Mouse (Mus musculus): ENCODE measurements at regions not wholly inside any gene's neighbourhood (a gene's known extent, or its start where the extent isn't known, plus 50 kb on each side); places are given as distances from the start of the nearest gene placed in this dataset.
"Not testable (repeated sequence)": the region's sequence is repeated elsewhere in the genome, so short reads cannot be mapped to it uniquely, and the experiment has no call there.

DNA sequence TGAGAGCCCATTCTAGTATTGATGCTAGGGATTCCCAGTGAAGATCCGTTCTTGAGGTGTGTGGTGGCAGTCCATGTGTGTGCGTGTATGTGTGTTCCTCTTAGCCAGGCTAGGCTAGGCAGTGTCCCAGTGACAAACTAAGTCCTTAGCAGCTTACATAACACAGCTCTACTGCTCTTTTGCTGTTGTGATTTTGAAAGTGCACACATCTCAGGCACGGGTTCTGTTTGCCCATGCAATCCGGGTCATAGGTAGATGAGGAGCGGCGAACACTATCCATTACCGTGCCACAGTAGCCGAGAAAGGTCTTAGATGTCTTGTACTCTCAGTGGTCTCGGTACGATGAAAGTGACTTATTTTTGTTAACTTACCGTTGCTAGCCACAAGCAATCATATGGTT is 119.5 kb downstream of the Phlda1 start:
- Histone ChIP-seq H3K4me2 (ENCODE audit: low read depth, low read length) (no peak overlapping the region), H3K9ac (replicated peaks; ENCODE audit: low read depth, low read length) (no peak overlapping the region), H3K9me3 (replicated peaks; ENCODE audit: control insufficient read depth, low read length) (no peaks in the 10 kb centered on the region), H3K36me3 (replicated peaks; ENCODE audit: control insufficient read depth, insufficient read depth, low read length) (no peaks in the 10 kb centered on the region), H3K27me3 (ENCODE audit: control insufficient read depth, insufficient read depth, low read length) (no peaks in the 10 kb centered on the region), H3K27ac (ENCODE audit: low read depth) (no peak overlapping the region), H3K4me1 (ENCODE audit: control insufficient read depth, insufficient read depth) (no peaks in the 10 kb centered on the region; the same call in 1 of the 2 replicates), H3K4me3 (ENCODE audit: low read depth, low read length) (no peak overlapping the region)
- DNase-seq (ENCODE audit: low spot score): no peak
- WGBS: 94% methylated on average over 11 of the region's 11 CpGs
- TF ChIP-seq EP300 (IDR thresholded peaks at IDR 0.05; ENCODE audit: low read depth) (no peak), CTCF (IDR thresholded peaks at IDR 0.05; ENCODE audit: low read depth) (no peak)
- ATAC-seq (ENCODE audit: insufficient read depth, low read depth): no peak

DNA sequence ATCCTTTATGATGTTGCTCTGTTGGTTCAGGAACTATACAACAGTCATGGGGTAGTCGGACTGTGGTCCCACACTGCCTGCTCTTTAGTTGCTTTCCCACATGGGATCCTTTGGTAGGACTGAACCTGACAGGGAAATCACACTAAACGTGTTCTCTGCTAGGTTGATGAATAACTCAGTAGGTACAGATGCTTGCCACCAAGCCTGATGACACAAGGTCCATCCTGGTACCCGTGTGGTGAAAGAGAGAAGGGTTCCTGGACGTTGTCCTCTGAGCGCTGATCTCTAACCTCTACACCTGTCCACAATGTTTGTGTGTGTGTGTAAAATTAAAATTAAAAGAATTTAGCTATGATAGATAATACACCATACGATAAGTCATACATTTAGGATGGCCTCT is 119.9 kb downstream of the Phlda1 start:
- TF ChIP-seq EP300 (IDR thresholded peaks at IDR 0.05; ENCODE audit: low read depth) (no peak), CTCF (IDR thresholded peaks at IDR 0.05; ENCODE audit: low read depth) (no peak)
- Histone ChIP-seq H3K9ac (replicated peaks; ENCODE audit: low read depth, low read length) (no peak overlapping the region), H3K36me3 (replicated peaks; ENCODE audit: control insufficient read depth, insufficient read depth, low read length) (no peaks in the 10 kb centered on the region), H3K4me2 (ENCODE audit: low read depth, low read length) (no peak overlapping the region), H3K4me1 (ENCODE audit: control insufficient read depth, insufficient read depth) (no peaks in the 10 kb centered on the region; the same call in 1 of the 2 replicates), H3K9me3 (replicated peaks; ENCODE audit: control insufficient read depth, low read length) (no peaks in the 10 kb centered on the region), H3K4me3 (ENCODE audit: low read depth, low read length) (no peak overlapping the region), H3K27ac (ENCODE audit: low read depth) (no peak overlapping the region), H3K27me3 (ENCODE audit: control insufficient read depth, insufficient read depth, low read length) (no peaks in the 10 kb centered on the region)
- ATAC-seq (ENCODE audit: insufficient read depth, low read depth) (no peak), DNase-seq (ENCODE audit: low spot score) (no peak)
- 88% methylated on average over 6 of the region's 6 CpGs for WGBS

DNA sequence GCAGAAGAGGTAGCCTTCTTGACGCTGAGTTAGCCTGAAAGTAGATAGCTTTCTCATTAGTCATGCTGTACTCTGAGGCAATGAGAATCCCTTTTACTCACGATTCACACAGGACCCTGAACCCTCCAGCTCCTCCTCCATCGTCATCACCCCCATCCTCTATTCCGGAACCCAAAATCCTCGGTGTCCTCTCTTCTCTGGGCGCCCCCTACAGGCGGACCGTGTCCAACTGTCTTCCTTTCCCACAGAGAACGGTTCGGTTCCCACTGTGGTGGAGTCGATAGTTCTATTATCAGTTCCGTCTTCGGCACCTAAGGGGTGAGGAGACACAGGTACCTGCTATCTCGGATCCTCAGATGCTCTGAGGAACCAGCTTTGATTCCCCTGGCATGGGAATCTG is 130.2 kb downstream of the Phlda1 start:
- WGBS: 53% methylated on average over 14 of the region's 14 CpGs
- TF ChIP-seq CTCF (IDR thresholded peaks at IDR 0.05; ENCODE audit: low read depth) (no peak), EP300 (IDR thresholded peaks at IDR 0.05; ENCODE audit: low read depth) (no peak)

DNA sequence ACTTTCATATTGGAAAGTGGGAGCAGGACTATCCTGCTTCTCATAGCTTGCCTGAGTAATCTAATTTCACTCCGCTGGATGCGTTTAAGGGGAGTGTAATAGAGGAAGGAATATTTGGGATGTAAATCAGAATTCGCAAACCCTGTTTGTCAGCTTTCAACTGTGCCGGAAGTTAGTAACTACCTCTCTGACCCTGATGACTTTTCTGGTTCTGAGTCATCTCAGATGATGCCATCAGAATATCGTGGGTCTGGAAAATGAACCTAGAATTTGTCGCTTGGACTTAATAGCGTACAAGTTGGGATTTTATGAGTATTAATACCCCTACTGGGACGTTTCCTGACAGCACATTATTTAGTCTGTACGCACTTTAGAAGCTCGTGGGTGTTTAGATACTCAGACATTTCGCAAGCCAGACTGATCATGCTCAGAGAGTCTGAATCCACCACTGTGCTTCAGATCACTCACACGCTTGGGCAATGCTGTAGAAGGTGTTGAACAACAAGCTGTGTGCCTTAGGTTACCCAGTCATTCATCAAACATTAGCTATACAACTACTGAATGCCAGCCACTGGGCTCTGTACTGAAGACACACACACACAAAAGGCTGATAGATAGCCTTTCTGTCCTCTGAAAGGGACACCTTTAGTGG is 131.1 kb downstream of the Phlda1 start:
- Histone ChIP-seq H3K9ac (replicated peaks; ENCODE audit: low read depth, low read length) (no peak overlapping the region), H3K27ac (ENCODE audit: low read depth) (no peak overlapping the region), H3K4me1 (ENCODE audit: control insufficient read depth, insufficient read depth) (no peaks in the 10 kb centered on the region), H3K4me3 (ENCODE audit: low read depth, low read length) (no peak overlapping the region), H3K9me3 (replicated peaks; ENCODE audit: control insufficient read depth, low read length) (no peaks in the 10 kb centered on the region), H3K27me3 (ENCODE audit: control insufficient read depth, insufficient read depth, low read length) (no peaks in the 10 kb centered on the region), H3K36me3 (replicated peaks; ENCODE audit: control insufficient read depth, insufficient read depth, low read length) (no peaks in the 10 kb centered on the region), H3K4me2 (ENCODE audit: low read depth, low read length) (no peak overlapping the region)
- TF ChIP-seq EP300 (IDR thresholded peaks at IDR 0.05; ENCODE audit: low read depth): no peak
- no peak for TF ChIP-seq CTCF (IDR thresholded peaks at IDR 0.05; ENCODE audit: low read depth)
- WGBS: 89% methylated on average over 12 of the region's 12 CpGs
- ATAC-seq (ENCODE audit: insufficient read depth, low read depth): no peak
- DNase-seq (ENCODE audit: low spot score): no peak

More for the DNA sequence above, 130.2 kb downstream of the Phlda1 start:
- H3K9me3 ChIP-seq (replicated peaks; ENCODE audit: control insufficient read depth, low read length): no peaks in the 10 kb centered on the region
- H3K36me3 ChIP-seq (replicated peaks; ENCODE audit: control insufficient read depth, insufficient read depth, low read length): no peaks in the 10 kb centered on the region
- no peaks in the 10 kb centered on the region for H3K27me3 ChIP-seq (ENCODE audit: control insufficient read depth, insufficient read depth, low read length)
- no peak overlapping the region for H3K4me2 ChIP-seq (ENCODE audit: low read depth, low read length)
- H3K4me3 ChIP-seq (ENCODE audit: low read depth, low read length): no peak overlapping the region
- no peaks in the 10 kb centered on the region for H3K4me1 ChIP-seq (ENCODE audit: control insufficient read depth, insufficient read depth)
- no peak overlapping the region for H3K27ac ChIP-seq (ENCODE audit: low read depth)
- H3K9ac ChIP-seq (replicated peaks; ENCODE audit: low read depth, low read length): no peak overlapping the region
- no peak for DNase-seq (ENCODE audit: low spot score)
- ATAC-seq (ENCODE audit: insufficient read depth, low read depth): no peak

DNA sequence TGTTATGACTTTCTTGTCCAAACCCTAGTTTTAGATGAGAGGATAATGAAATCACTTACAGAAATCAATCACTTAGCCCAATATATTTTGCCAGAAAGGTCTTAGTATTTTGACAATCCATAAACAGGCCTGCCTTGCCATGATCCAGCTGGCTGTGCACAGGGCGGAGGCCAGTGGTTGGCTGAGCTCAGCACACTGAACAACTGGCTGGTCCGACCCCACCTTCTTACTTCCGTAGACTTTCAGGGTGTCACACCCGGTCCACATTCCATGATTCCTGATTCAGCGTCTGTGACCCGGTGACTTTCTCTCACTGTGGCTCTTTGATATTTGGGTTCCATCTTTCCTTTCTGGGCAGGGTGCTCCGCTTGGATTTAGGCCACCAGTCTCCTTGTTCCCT is 133.8 kb downstream of the Phlda1 start:
- TF ChIP-seq CTCF (IDR thresholded peaks at IDR 0.05; ENCODE audit: low read depth): no peak
- no peak for TF ChIP-seq EP300 (IDR thresholded peaks at IDR 0.05; ENCODE audit: low read depth)
- Histone ChIP-seq H3K4me3 (ENCODE audit: low read depth, low read length) (no peak overlapping the region), H3K36me3 (replicated peaks; ENCODE audit: control insufficient read depth, insufficient read depth, low read length) (no peaks in the 10 kb centered on the region), H3K9ac (replicated peaks; ENCODE audit: low read depth, low read length) (no peak overlapping the region), H3K9me3 (replicated peaks; ENCODE audit: control insufficient read depth, low read length) (no peaks in the 10 kb centered on the region), H3K27me3 (ENCODE audit: control insufficient read depth, insufficient read depth, low read length) (no peaks in the 10 kb centered on the region), H3K4me2 (ENCODE audit: low read depth, low read length) (no peak overlapping the region), H3K4me1 (ENCODE audit: control insufficient read depth, insufficient read depth) (no peaks in the 10 kb centered on the region), H3K27ac (ENCODE audit: low read depth) (no peak overlapping the region)
- 89% methylated on average over 7 of the region's 7 CpGs for WGBS
- ATAC-seq (ENCODE audit: insufficient read depth, low read depth) (no peak), DNase-seq (ENCODE audit: low spot score) (no peak)

DNA sequence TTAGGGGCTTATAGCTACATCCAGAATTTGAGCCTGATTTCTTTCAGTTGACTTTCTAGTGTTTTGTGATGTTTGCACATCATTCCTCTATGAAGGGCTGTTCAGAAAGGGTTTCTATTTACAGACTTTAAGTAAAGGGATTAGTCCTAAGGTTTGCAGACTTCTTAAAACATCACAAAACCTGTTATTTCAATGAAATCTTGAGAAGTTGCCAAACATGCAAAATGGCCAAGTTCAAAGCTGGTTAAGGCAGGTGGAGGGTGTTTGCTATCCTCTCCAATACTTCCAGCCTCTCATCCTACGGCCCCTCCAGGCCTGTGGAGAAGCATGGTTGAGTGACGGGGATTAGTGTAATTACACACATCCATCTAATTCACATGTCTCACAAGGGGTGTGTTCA is 136.6 kb downstream of the Phlda1 start:
- no peak for TF ChIP-seq EP300 (IDR thresholded peaks at IDR 0.05; ENCODE audit: low read depth)
- TF ChIP-seq CTCF (IDR thresholded peaks at IDR 0.05; ENCODE audit: low read depth): no peak
- ATAC-seq (ENCODE audit: insufficient read depth, low read depth): no peak

DNA sequence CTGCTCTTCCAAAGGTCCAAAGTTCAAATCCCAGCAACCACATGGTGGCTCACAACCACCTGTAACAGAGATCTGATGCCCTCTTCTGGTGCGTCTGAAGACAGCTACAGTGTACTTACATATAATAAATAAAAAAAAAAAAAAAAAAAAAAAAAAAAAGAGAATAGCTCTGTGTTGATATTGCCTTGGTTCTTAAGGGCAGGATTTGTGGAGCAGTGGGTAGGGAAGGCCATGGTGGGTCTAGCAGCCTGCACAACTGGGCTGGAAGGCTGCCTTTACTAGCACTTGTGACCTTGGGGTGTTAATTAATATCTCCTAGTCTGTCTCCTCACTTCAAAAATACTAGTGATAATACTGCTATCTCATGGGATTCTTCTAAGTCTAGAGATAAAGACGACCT is 147.7 kb downstream of the Phlda1 start:
- WGBS: 23% methylated on average over 1 of the region's 2 CpGs
- H3K36me3 ChIP-seq (replicated peaks; ENCODE audit: control insufficient read depth, insufficient read depth, low read length); H3K27ac ChIP-seq (ENCODE audit: low read depth): not testable (repeated sequence)

More for the DNA sequence above, 136.6 kb downstream of the Phlda1 start:
- Histone ChIP-seq H3K4me3 (ENCODE audit: low read depth, low read length) (no peak overlapping the region), H3K9ac (replicated peaks; ENCODE audit: low read depth, low read length) (no peak overlapping the region), H3K27me3 (ENCODE audit: control insufficient read depth, insufficient read depth, low read length) (no peaks in the 10 kb centered on the region), H3K9me3 (replicated peaks; ENCODE audit: control insufficient read depth, low read length) (no peaks in the 10 kb centered on the region), H3K36me3 (replicated peaks; ENCODE audit: control insufficient read depth, insufficient read depth, low read length) (no peaks in the 10 kb centered on the region), H3K4me1 (ENCODE audit: control insufficient read depth, insufficient read depth) (no peaks in the 10 kb centered on the region), H3K27ac (ENCODE audit: low read depth) (no peak overlapping the region), H3K4me2 (ENCODE audit: low read depth, low read length) (no peak overlapping the region)
- DNase-seq (ENCODE audit: low spot score): no peak
- WGBS: 90% methylated on average over 2 of the region's 2 CpGs

More for the DNA sequence above, 147.7 kb downstream of the Phlda1 start:
- not testable (repeated sequence) for H3K27me3 ChIP-seq (ENCODE audit: control insufficient read depth, insufficient read depth, low read length); H3K4me1 ChIP-seq (ENCODE audit: control insufficient read depth, insufficient read depth); H3K9ac ChIP-seq (replicated peaks; ENCODE audit: low read depth, low read length); ATAC-seq (ENCODE audit: insufficient read depth, low read depth); H3K4me3 ChIP-seq (ENCODE audit: low read depth, low read length); H3K4me2 ChIP-seq (ENCODE audit: low read depth, low read length); DNase-seq (ENCODE audit: low spot score); H3K9me3 ChIP-seq (replicated peaks; ENCODE audit: control insufficient read depth, low read length)

Measured in heart, postnatal 0 days (tissue).